Mouse (Mus musculus): ENCODE measurements at regions not wholly inside any gene's neighbourhood (a gene's known extent, or its start where the extent isn't known, plus 50 kb on each side); places are given as distances from the start of the nearest gene placed in this dataset.

- no peak for ATAC-seq
These were observed 283.4 kb upstream of the Gpc5 start for GRCm38 (mm10) chr14:114808621-114809020.

- ATAC-seq: no peak
These were observed 271.3 kb upstream of the Gpc5 start for GRCm38 (mm10) chr14:114820677-114821076.

DNA sequence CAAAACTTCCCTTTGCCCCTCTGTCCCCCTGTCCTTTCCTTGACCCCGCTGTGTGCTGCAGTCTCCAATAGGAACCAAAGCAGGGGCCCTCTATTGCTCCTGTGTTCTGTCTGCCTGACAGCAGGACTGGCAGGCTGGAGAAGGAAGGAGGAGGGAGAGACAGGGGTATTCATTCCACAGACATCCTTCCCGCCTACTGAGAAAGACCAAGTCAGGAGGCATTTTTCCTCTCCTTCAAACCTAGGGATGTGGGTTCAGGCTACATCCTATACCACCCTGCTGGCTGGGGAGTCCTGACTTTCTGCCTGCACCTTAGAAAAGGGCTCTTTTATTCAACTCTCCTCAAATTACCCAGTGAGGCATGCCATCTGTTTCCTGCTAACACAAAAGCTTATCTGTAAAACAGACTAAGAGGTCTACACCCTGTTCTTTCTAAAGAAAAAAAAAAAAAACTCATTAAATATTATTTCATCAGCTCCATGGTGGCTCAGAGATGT lies 270.9 kb upstream of the Gpc5 start:
- no peak for ATAC-seq

DNA sequence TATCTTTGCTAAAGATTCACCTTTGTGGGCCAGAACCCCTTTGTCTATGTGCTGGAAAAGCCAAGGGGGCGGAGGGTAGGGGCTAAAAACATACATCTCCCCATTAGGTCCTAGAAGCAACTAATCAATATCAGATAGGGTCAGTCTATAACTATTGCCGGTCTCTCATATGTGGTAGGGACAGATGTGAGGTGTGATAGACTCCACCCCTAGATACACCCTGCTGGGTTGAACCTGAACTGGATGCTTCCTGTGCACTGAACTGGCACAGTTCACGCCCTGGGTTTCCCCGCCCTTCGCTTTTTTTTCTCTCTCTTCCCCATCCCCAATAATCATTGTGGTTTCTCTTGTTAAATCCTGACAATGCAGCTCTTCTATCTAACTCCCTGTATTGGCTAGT lies 270.3 kb upstream of the Gpc5 start:
- no peak for ATAC-seq

DNA sequence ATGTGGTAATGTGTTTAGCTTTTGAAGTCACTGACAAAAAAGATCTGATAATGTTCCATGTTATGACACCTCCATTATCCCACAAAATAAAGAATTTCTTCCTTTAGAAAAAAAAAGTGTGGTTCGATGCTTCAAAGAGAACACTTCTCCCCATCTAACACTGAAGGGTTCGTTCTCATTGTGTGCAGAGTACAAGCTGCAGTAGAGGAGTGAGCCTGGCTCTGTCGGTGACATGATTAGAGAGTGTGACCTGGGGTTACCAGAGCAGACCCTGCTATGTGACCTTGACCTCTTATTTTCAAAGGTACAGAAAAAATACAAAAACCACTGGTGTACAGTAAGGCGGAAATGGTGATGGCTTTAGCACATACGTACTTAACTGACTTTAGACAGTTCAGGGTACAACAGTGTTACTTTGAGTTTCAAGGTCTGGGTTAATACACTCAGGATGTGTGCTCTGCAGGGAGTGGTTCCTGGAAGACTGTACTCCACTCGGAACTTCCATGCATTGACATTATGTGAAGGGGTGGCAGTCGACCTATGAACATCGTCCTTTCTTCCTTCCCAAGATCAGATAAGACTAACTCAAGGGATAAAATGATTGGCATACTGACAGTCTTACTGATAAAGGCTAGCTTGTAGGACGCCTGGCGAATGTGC lies 265.2 kb upstream of the Gpc5 start:
- ATAC-seq: no peak

- no peak for ATAC-seq
These were observed 262.7 kb upstream of the Gpc5 start for GRCm38 (mm10) chr14:114829310-114829709.

GRCm38 (mm10) chr14:114832987-114833386 lies 259.0 kb upstream of the Gpc5 start:
- ATAC-seq: no peak

DNA sequence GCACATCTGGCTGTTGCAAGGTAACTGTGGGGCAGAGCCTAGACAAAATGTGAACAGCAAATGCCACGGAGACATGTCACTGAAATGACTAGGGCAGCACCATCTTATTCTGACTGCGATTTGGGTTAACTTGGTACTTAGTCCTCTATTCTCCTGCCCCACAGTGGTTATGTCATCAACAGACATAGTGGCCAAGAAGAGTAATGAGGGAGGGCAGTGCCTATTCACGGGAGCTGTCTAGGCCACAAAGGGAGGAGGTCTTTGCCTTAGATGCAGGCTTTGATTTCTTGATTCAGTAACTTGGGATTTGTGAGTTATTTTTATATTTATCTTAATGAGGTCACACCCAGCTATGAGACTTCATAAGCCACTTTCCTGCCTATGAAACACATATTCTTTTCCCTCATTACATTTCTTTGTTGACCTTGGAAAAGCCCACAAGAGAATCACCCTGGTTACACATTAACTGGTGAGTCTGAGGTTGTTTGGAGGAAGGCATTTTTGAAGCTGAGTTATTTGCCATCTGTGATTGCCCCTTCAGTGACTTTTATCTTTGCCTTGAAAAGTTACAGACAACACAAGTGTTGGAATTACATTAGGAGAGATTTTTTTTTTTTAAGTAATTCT lies 255.2 kb upstream of the Gpc5 start:
- no peak for ATAC-seq

DNA sequence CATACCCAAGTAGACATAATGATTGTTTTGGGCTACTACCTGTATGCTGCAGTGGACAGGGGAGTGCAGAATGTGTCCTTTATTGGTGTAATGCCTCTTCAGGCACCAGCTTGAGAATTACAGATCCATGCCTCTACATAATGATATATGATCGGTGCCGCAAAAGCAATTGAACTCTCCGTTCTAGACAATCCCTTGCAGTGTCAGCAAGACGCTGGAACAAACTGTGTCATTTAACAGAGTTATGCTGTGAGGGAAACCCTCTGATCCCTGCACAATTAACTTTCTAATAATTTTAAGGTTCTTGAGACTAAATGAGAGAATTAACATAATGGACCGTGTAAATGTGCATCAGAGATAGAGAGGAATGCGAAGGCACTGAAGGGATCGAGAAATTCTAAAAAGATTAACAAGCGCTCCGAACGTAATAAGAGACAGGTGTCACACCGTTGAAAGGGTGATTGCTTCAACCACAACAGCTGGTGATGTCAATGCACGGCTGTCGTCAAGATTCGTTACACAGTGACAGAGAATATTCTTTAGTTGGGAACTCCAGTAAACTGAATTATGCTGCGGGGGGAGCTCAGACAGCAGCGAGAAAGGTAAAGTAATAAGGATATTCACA lies 254.3 kb upstream of the Gpc5 start:
- ATAC-seq: no peak

GRCm38 (mm10) chr14:114839340-114839903 lies 252.6 kb upstream of the Gpc5 start:
- ATAC-seq: no peak

DNA sequence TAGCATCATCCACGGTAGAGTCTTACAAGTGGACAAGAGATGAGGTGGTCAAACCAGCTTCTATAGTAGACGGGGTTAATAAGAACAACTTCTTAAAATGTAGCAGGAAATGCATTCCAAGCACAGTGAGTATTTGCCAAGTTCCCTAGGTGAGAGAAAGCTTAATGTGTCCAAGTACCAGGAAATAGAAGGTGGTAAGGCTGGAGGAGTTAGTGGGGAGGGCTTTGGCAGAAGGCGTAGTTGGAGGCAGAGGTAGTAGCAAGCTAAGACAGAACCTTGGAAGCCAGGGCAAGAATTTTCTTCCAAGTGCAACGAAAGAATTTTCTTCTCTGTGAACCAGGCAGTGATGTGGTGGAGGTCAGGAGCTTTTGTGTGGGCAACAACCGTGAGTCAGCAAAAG lies 251.2 kb upstream of the Gpc5 start:
- no peak for ATAC-seq

DNA sequence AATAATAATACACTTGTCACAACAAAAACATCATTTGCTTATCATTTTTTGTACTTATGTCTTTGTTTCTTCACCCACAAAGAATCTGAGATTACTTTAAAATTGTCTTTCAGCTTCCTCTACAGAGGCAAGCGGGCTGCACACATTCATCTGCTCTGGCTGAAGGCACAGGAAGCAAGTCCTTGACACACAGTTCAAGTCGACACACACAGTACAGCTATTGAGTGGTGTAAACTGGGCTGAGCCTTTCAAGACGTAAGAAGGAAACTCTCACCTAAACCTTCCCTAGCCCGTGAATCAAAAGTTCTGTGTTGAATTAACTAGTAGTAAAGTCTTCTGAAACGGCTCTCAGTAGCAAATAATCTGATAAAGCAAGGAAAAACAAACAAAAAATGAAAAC lies 250.5 kb upstream of the Gpc5 start:
- no peak for ATAC-seq

GRCm38 (mm10) chr14:114842327-114842726 lies 249.7 kb upstream of the Gpc5 start:
- no peak for ATAC-seq

DNA sequence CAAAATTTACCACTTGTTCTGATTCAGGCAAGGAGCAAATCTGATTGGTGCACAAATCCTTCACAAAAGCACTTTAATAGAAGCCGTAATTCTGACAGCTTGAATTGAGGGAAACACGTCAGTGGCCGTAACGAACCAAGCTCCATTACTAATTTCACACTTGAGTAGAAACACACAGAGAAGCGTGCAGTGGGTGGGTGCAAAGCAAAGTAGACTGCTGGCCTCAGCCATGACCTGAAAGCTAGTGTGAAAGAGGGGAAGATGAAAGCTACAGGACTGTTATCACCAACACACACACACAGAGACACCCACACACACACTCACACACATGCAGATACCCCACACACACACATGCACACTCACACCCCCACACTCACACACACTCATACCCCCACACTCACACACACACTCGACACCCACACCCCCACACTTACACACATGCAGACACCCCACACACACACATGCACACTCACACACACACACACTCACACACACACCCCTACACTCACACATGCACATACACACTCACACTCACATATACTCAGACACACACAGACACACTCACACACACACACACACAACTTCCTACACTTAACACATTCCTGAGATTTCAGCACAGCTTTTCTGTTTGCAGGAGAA lies 248.8 kb upstream of the Gpc5 start:
- ATAC-seq: no peak

DNA sequence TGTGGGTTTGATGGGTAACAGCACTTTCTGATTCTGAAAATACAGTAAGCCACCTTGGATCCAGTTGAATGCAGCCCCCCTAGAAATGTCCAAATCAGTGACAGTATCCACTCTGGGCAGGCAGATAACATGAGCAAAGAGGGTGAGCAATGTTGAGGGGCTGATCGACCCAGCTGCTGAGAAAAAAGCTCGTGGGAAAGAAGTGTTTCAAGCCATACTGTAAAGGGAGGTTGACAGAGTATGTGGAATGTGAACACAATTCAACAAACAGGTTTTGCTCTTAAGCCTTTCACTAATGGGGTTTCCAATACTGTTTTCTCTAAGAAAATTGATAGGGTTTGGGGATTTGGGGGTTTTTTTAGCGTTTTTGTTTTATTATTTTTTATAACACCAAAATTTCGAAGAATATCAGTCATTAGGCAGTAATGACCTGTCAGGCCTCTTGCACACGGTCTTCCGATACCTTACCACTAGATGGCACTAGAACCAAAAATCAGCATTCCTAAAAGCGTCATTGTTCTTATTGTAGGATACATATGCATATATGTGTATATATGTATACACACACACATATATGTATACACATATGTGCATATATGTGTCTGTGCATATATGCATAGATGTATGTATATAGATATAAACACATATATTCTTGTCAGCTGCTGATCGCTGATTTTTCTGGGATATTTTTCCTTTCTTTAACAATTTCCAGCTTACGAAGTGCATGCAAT lies 237.5 kb upstream of the Gpc5 start:
- no peak for ATAC-seq

DNA sequence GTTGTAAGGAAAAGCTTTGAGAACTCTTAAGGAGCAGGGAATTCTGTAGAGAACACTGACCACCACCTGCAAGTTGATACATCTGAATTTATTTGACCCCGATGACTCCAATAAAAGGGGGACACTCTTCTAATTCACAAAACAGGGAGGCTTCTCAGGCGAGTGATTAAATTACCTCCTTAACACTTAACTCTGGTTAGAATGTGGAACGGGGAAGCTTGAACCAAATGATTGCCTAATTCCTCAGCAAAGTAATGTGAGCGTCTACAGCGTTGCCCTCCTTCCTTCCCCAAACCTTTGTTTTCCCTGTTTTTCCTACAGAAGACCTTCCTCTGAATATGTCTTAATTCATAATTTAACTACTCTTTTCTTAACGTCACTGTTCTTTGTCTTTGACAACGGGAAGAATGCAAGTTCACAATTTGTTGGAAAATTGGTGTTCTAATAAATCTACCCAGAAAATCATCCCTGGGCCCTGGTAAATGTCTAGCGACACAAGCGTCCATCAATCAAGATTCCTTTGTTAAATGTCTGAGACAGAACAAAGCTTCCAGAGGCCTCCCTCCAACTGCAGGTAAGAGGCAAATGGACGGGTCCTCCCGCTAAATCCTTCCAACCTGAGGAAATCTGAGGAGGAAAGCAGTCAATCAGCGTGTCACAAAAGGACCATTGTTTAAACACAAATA lies 236.8 kb upstream of the Gpc5 start:
- ATAC-seq: no peak

- no peak for ATAC-seq
These were observed 236.3 kb upstream of the Gpc5 start for GRCm38 (mm10) chr14:114855746-114856145.

- no peak for ATAC-seq
These were observed 235.6 kb upstream of the Gpc5 start for GRCm38 (mm10) chr14:114856243-114857031.

GRCm38 (mm10) chr14:114857171-114857570 lies 234.8 kb upstream of the Gpc5 start:
- ATAC-seq: no peak

DNA sequence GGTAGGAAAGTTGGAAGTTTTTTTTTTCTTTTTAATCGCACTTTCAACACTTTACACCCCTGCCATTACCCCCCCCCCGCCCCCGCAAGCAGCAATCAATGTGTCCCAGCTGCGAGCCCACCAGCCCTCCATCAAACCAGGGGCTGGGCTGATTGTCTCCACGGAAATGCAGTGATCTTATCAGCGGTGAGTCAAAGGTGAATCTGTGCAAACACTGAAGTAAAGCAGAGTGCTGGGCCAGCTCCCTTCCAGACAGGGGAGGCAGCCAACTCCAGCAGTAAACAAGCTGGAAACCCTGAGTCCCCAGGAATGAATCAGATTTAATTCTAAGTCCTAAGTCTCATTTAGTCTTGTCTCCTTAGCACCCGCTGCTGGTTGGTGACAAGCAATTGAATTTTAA lies 234.3 kb upstream of the Gpc5 start:
- no peak for ATAC-seq

DNA sequence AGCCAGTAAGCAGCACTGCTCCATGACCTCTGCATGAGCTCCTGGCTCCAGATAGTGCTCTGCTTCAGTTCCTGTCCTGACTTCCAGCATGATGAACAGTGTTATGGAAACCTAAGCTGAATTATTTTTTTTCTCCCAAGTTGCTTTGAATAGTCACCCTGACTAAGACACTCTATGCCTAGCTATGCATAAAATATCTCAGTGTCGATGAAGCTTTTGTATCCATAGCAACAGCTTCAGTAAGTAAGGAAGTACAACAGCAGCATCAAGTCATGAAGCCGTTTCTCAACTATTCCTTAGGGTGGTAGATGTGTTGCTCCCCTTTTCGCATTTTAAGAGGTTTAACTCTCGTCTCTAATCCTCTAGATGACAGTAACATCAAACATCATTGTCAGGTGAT lies 228.4 kb upstream of the Gpc5 start:
- no peak for ATAC-seq

All from activated CD4-positive, CD25-positive, alpha-beta regulatory T cell, adult 4 months (primary cell).